Mouse (Mus musculus) layer of hippocampus, adult 9-10 months (tissue): ENCODE data around the gene Rgp1.
"Not testable (repeated sequence)": the region's sequence is repeated elsewhere in the genome, so short reads cannot be mapped to it uniquely, and the experiment has no call there.

Experiments used
- DNase-seq: peaks from one replicate; pipeline ENCODE4 v3.0.0; 2022; ENCODE audit warnings: low spot score

The Rgp1 gene

GRCm38 (mm10) chr4:43562769-43563600, 15.5 kb upstream of the Rgp1 start:
- DNase-seq: no peak

- DNase-seq: no peak
Observed at GRCm38 (mm10) chr4:43563601-43563875, 15.0 kb upstream of the Rgp1 start.

GRCm38 (mm10) chr4:43564231-43564630, 14.3 kb upstream of the Rgp1 start:
- DNase-seq: no peak

GRCm38 (mm10) chr4:43567140-43567539, 11.4 kb upstream of the Rgp1 start:
- no peak for DNase-seq

- no peak for DNase-seq
Observed at GRCm38 (mm10) chr4:43571395-43572045, 7.0 kb upstream of the Rgp1 start.

GRCm38 (mm10) chr4:43573561-43573960, 5.0 kb upstream of the Rgp1 start:
- no peak for DNase-seq

- DNase-seq: no peak
Observed at GRCm38 (mm10) chr4:43575356-43575755, 3.2 kb upstream of the Rgp1 start.

GRCm38 (mm10) chr4:43577237-43577881, 1.2 kb upstream of the Rgp1 start:
- DNase-seq: no peak

- no peak for DNase-seq
Observed at GRCm38 (mm10) chr4:43579256-43579655, 741 bp downstream of the Rgp1 start.

- DNase-seq: no peak
Observed at GRCm38 (mm10) chr4:43579731-43580130, 1.2 kb downstream of the Rgp1 start.

GRCm38 (mm10) chr4:43580721-43581120, 2.2 kb downstream of the Rgp1 start:
- DNase-seq: no peak

- DNase-seq: no peak
Observed at GRCm38 (mm10) chr4:43581381-43581780, 2.9 kb downstream of the Rgp1 start.

GRCm38 (mm10) chr4:43582241-43582640, 3.7 kb downstream of the Rgp1 start:
- DNase-seq: no peak

GRCm38 (mm10) chr4:43583421-43583820, 4.9 kb downstream of the Rgp1 start:
- no peak for DNase-seq

GRCm38 (mm10) chr4:43584444-43585416, 6.2 kb downstream of the Rgp1 start, which contains the start of gene Msmp:
Gene Msmp, minus strand, starts transcription at chr4:43584494.
- DNase-seq: no peak

GRCm38 (mm10) chr4:43585682-43586081, 7.2 kb downstream of the Rgp1 start:
- no peak for DNase-seq

- DNase-seq: no peak
Observed at GRCm38 (mm10) chr4:43586411-43586810, 7.9 kb downstream of the Rgp1 start.

GRCm38 (mm10) chr4:43587681-43588080, 9.2 kb downstream of the Rgp1 start:
- no peak for DNase-seq

- no peak for DNase-seq
Observed at GRCm38 (mm10) chr4:43591543-43591942, 13.0 kb downstream of the Rgp1 start.

GRCm38 (mm10) chr4:43591961-43592360, 13.4 kb downstream of the Rgp1 start:
- DNase-seq: no peak

GRCm38 (mm10) chr4:43593453-43593852, 14.9 kb downstream of the Rgp1 start:
- DNase-seq: no peak

- not testable (repeated sequence) for DNase-seq
Observed at GRCm38 (mm10) chr4:43596597-43596996, 18.1 kb downstream of the Rgp1 start.
